Mouse (Mus musculus): ENCODE data around the gene Scn9a. TPM values are rescaled to one million over a fixed set of nuclear protein-coding genes. Genes with fewer than 3 reads are reported as not detected.

Scn9a gene
- polyA plus RNA-seq, 1 experiment, result not detected

- WGBS, result 72% methylated on average over 8 of the region's 8 CpGs
- Histone ChIP-seq H3K4me1 (ENCODE audit: control insufficient read depth, insufficient read depth, low read length) (no peaks in the 10 kb centered on the region), H3K4me3 (replicated peaks; ENCODE audit: control insufficient read depth, low read depth, low read length) (no peak overlapping the region), H3K27ac (ENCODE audit: control insufficient read depth, insufficient read depth, low read depth, low read length, poor library complexity) (no peak overlapping the region)
- TF ChIP-seq CTCF (IDR thresholded peaks at IDR 0.05; ENCODE audit: control insufficient read depth, insufficient read depth, low read length) (no peak), POLR2A (IDR thresholded peaks at IDR 0.05; ENCODE audit: borderline replicate concordance, control insufficient read depth, low read depth, low read length) (no peak)
Observed at GRCm38 (mm10) chr2:66494556-66494955, 140.2 kb downstream of the Scn9a start.

GRCm38 (mm10) chr2:66478395-66478794 lies 156.4 kb downstream of the Scn9a start:
- Histone ChIP-seq H3K4me3 (replicated peaks; ENCODE audit: control insufficient read depth, low read depth, low read length) (no peak overlapping the region), H3K4me1 (ENCODE audit: control insufficient read depth, insufficient read depth, low read length) (no peaks in the 10 kb centered on the region), H3K27ac (ENCODE audit: control insufficient read depth, insufficient read depth, low read depth, low read length, poor library complexity) (no peak overlapping the region)
- WGBS, result 69% methylated on average over 2 of the region's 2 CpGs
- TF ChIP-seq POLR2A (IDR thresholded peaks at IDR 0.05; ENCODE audit: borderline replicate concordance, control insufficient read depth, low read depth, low read length) (no peak), CTCF (IDR thresholded peaks at IDR 0.05; ENCODE audit: control insufficient read depth, insufficient read depth, low read length) (no peak)

GRCm38 (mm10) chr2:66473181-66473822 lies 161.5 kb downstream of the Scn9a start:
- 47% methylated on average over 3 of the region's 3 CpGs for WGBS
- no peaks in the 10 kb centered on the region for H3K4me1 ChIP-seq (ENCODE audit: control insufficient read depth, insufficient read depth, low read length)
- TF ChIP-seq CTCF (IDR thresholded peaks at IDR 0.05; ENCODE audit: control insufficient read depth, insufficient read depth, low read length) (no peak), POLR2A (IDR thresholded peaks at IDR 0.05; ENCODE audit: borderline replicate concordance, control insufficient read depth, low read depth, low read length) (no peak)

GRCm38 (mm10) chr2:66465484-66465883 lies 169.3 kb downstream of the Scn9a start:
- Histone ChIP-seq H3K4me3 (replicated peaks; ENCODE audit: control insufficient read depth, low read depth, low read length) (no peak overlapping the region), H3K4me1 (ENCODE audit: control insufficient read depth, insufficient read depth, low read length) (no peaks in the 10 kb centered on the region), H3K27ac (ENCODE audit: control insufficient read depth, insufficient read depth, low read depth, low read length, poor library complexity) (no peak overlapping the region)
- WGBS, result 80% methylated on average over 3 of the region's 3 CpGs
- no peak for TF ChIP-seq CTCF (IDR thresholded peaks at IDR 0.05; ENCODE audit: control insufficient read depth, insufficient read depth, low read length)
- no peak for TF ChIP-seq POLR2A (IDR thresholded peaks at IDR 0.05; ENCODE audit: borderline replicate concordance, control insufficient read depth, low read depth, low read length)

More at GRCm38 (mm10) chr2:66473181-66473822, 161.5 kb downstream of the Scn9a start:
- Histone ChIP-seq H3K4me3 (replicated peaks; ENCODE audit: control insufficient read depth, low read depth, low read length) (no peak overlapping the region), H3K27ac (ENCODE audit: control insufficient read depth, insufficient read depth, low read depth, low read length, poor library complexity) (no peak overlapping the region)

- Histone ChIP-seq H3K4me3 (replicated peaks; ENCODE audit: control insufficient read depth, low read depth, low read length) (no peak overlapping the region), H3K27ac (ENCODE audit: control insufficient read depth, insufficient read depth, low read depth, low read length, poor library complexity) (no peak overlapping the region), H3K4me1 (ENCODE audit: control insufficient read depth, insufficient read depth, low read length) (no peaks in the 10 kb centered on the region)
- TF ChIP-seq POLR2A (IDR thresholded peaks at IDR 0.05; ENCODE audit: borderline replicate concordance, control insufficient read depth, low read depth, low read length) (no peak), CTCF (IDR thresholded peaks at IDR 0.05; ENCODE audit: control insufficient read depth, insufficient read depth, low read length) (no peak)
- 78% methylated on average over 2 of the region's 2 CpGs for WGBS
Observed at GRCm38 (mm10) chr2:66464874-66465458, 169.8 kb downstream of the Scn9a start.

- Histone ChIP-seq H3K27ac (ENCODE audit: control insufficient read depth, insufficient read depth, low read depth, low read length, poor library complexity) (no peak overlapping the region), H3K4me3 (replicated peaks; ENCODE audit: control insufficient read depth, low read depth, low read length) (no peak overlapping the region), H3K4me1 (ENCODE audit: control insufficient read depth, insufficient read depth, low read length) (no peaks in the 10 kb centered on the region)
- WGBS, result 73% methylated on average over 6 of the region's 6 CpGs
- TF ChIP-seq CTCF (IDR thresholded peaks at IDR 0.05; ENCODE audit: control insufficient read depth, insufficient read depth, low read length) (no peak), POLR2A (IDR thresholded peaks at IDR 0.05; ENCODE audit: borderline replicate concordance, control insufficient read depth, low read depth, low read length) (no peak)
Observed at GRCm38 (mm10) chr2:66463916-66464315, 170.8 kb downstream of the Scn9a start.

GRCm38 (mm10) chr2:66462458-66462857 lies 172.3 kb downstream of the Scn9a start:
- no peak overlapping the region for H3K4me3 ChIP-seq (replicated peaks; ENCODE audit: control insufficient read depth, low read depth, low read length)
- H3K4me1 ChIP-seq (ENCODE audit: control insufficient read depth, insufficient read depth, low read length), result no peaks in the 10 kb centered on the region
- no peak for TF ChIP-seq CTCF (IDR thresholded peaks at IDR 0.05; ENCODE audit: control insufficient read depth, insufficient read depth, low read length)
- no peak for TF ChIP-seq POLR2A (IDR thresholded peaks at IDR 0.05; ENCODE audit: borderline replicate concordance, control insufficient read depth, low read depth, low read length)
- no peak overlapping the region for H3K27ac ChIP-seq (ENCODE audit: control insufficient read depth, insufficient read depth, low read depth, low read length, poor library complexity)
- 76% methylated on average over 1 of the region's 1 CpGs for WGBS

GRCm38 (mm10) chr2:66440711-66441110 lies 194.1 kb downstream of the Scn9a start, which contains the start of gene Scn1a:
Gene Scn1a, minus strand, starts transcription at chr2:66440840.
- H3K4me1 ChIP-seq (ENCODE audit: control insufficient read depth, insufficient read depth, low read length), result no peaks in the 10 kb centered on the region
- 16% methylated on average over 7 of the region's 7 CpGs for WGBS
- H3K4me3 ChIP-seq (replicated peaks; ENCODE audit: control insufficient read depth, low read depth, low read length), result no peak within 1 kb of the TSS
- no peak for TF ChIP-seq POLR2A (IDR thresholded peaks at IDR 0.05; ENCODE audit: borderline replicate concordance, control insufficient read depth, low read depth, low read length)
- no peak for TF ChIP-seq CTCF (IDR thresholded peaks at IDR 0.05; ENCODE audit: control insufficient read depth, insufficient read depth, low read length)
- no peak within 1 kb of the TSS for H3K27ac ChIP-seq (ENCODE audit: control insufficient read depth, insufficient read depth, low read depth, low read length, poor library complexity)
